Mouse (Mus musculus): ENCODE results near the gene Sppl3. TPM values are rescaled to one million over a fixed set of nuclear protein-coding genes. Genes with fewer than 3 reads are reported as not detected.
A peak's percentile ranks its signal among the peaks of the same experiment; 100 is the strongest.

Sppl3 gene
- polyA plus RNA-seq, 1 experiment from 2014 or later = 31.5 TPM

GRCm38 (mm10) chr5:114973131-114973530 is 37.8 kb upstream of the Sppl3 start:
- no peak overlapping the region for H3K4me2 ChIP-seq
- 0 out of 2 replicates have a peak, but pooled peaks cover 5% of the 10 kb centered on the region for H3K4me1 ChIP-seq
- no peak overlapping the region for H3K27ac ChIP-seq
- no peaks in the 10 kb centered on the region for H3K27me3 ChIP-seq (replicated peaks)
- ATAC-seq (ENCODE audit: insufficient read depth, low FRiP score, low read depth) = no peak
- no peaks in the 10 kb centered on the region for H3K9me3 ChIP-seq
- H3K36me3 ChIP-seq = no peaks in the 10 kb centered on the region
- no peak overlapping the region for H3K9ac ChIP-seq
- WGBS = 70% methylated on average over 8 of the region's 8 CpGs
- no peak overlapping the region for H3K4me3 ChIP-seq (replicated peaks)

- H3K4me2 ChIP-seq = no peak overlapping the region
- no peak overlapping the region for H3K4me3 ChIP-seq (replicated peaks)
- ATAC-seq (ENCODE audit: insufficient read depth, low FRiP score, low read depth) = no peak
- no peaks in the 10 kb centered on the region for H3K9me3 ChIP-seq
- H3K4me1 ChIP-seq = peaks cover 11% of the 10 kb centered on the region
- no peaks in the 10 kb centered on the region for H3K36me3 ChIP-seq
- no peaks in the 10 kb centered on the region for H3K27me3 ChIP-seq (replicated peaks)
- no peak overlapping the region for H3K9ac ChIP-seq
- H3K27ac ChIP-seq = no peak overlapping the region
These were observed 34.0 kb upstream of the Sppl3 start for GRCm38 (mm10) chr5:114976935-114977334.

GRCm38 (mm10) chr5:114978473-114978872 is 32.5 kb upstream of the Sppl3 start:
- no peak overlapping the region for H3K4me2 ChIP-seq
- H3K27ac ChIP-seq = no peak overlapping the region
- ATAC-seq (ENCODE audit: insufficient read depth, low FRiP score, low read depth) = no peak
- 56% methylated on average over 11 of the region's 11 CpGs for WGBS
- no peaks in the 10 kb centered on the region for H3K9me3 ChIP-seq
- H3K4me3 ChIP-seq (replicated peaks) = no peak overlapping the region
- no peaks in the 10 kb centered on the region for H3K36me3 ChIP-seq
- H3K4me1 ChIP-seq = peaks cover 11% of the 10 kb centered on the region
- no peak overlapping the region for H3K9ac ChIP-seq
- no peaks in the 10 kb centered on the region for H3K27me3 ChIP-seq (replicated peaks)

- 12% methylated on average over 6 of the region's 6 CpGs for WGBS
- Histone ChIP-seq H3K4me1 (peaks cover 11% of the 10 kb centered on the region), H3K4me2 (peak overlapping the region; percentile 87), H3K27ac (no peak overlapping the region), H3K9me3 (no peaks in the 10 kb centered on the region), H3K4me3 (replicated peaks) (peak overlapping the region; percentile 43), H3K9ac (no peak overlapping the region), H3K27me3 (replicated peaks) (no peaks in the 10 kb centered on the region), H3K36me3 (no peaks in the 10 kb centered on the region)
- no peak for ATAC-seq (ENCODE audit: insufficient read depth, low FRiP score, low read depth)
These were observed 32.1 kb upstream of the Sppl3 start for GRCm38 (mm10) chr5:114978888-114979249.

GRCm38 (mm10) chr5:114979250-114980121 is 31.5 kb upstream of the Sppl3 start:
- Histone ChIP-seq H3K4me3 (replicated peaks) (peak overlapping the region; percentile 43), H3K4me2 (peak overlapping the region; percentile 87), H3K36me3 (no peaks in the 10 kb centered on the region), H3K27me3 (replicated peaks) (no peaks in the 10 kb centered on the region), H3K4me1 (peaks cover 11% of the 10 kb centered on the region), H3K9me3 (no peaks in the 10 kb centered on the region), H3K27ac (peak overlapping the region; percentile 45), H3K9ac (no peak overlapping the region)
- 10% methylated on average over 32 of the region's 32 CpGs for WGBS
- peak; percentile 75; the same call in 1 of the 2 replicates for ATAC-seq (ENCODE audit: insufficient read depth, low FRiP score, low read depth)

- ATAC-seq (ENCODE audit: insufficient read depth, low FRiP score, low read depth) = no peak
- H3K9ac ChIP-seq = no peak overlapping the region
- H3K4me3 ChIP-seq (replicated peaks) = peak overlapping the region; percentile 43
- peak overlapping the region; percentile 87 for H3K4me2 ChIP-seq
- no peaks in the 10 kb centered on the region for H3K27me3 ChIP-seq (replicated peaks)
- H3K4me1 ChIP-seq = peaks cover 11% of the 10 kb centered on the region
- H3K9me3 ChIP-seq = no peaks in the 10 kb centered on the region
- WGBS = 36% methylated on average over 16 of the region's 16 CpGs
- no peaks in the 10 kb centered on the region for H3K36me3 ChIP-seq
- H3K27ac ChIP-seq = peak overlapping the region; percentile 45; the same call in 1 of the 2 replicates
These were observed 30.7 kb upstream of the Sppl3 start for GRCm38 (mm10) chr5:114980122-114980748.

- H3K36me3 ChIP-seq = no peaks in the 10 kb centered on the region
- H3K4me3 ChIP-seq (replicated peaks) = no peak overlapping the region
- ATAC-seq (ENCODE audit: insufficient read depth, low FRiP score, low read depth) = no peak
- H3K9ac ChIP-seq = no peak overlapping the region
- no peaks in the 10 kb centered on the region for H3K9me3 ChIP-seq
- peaks cover 11% of the 10 kb centered on the region for H3K4me1 ChIP-seq
- 55% methylated on average over 15 of the region's 15 CpGs for WGBS
- no peaks in the 10 kb centered on the region for H3K27me3 ChIP-seq (replicated peaks)
- H3K27ac ChIP-seq = no peak overlapping the region
- no peak overlapping the region for H3K4me2 ChIP-seq
These were observed 28.9 kb upstream of the Sppl3 start for GRCm38 (mm10) chr5:114982001-114982400.

- Histone ChIP-seq H3K9ac (no peak overlapping the region), H3K4me1 (0 out of 2 replicates have a peak, but pooled peaks cover 2% of the 10 kb centered on the region), H3K9me3 (no peaks in the 10 kb centered on the region), H3K27ac (no peak overlapping the region), H3K4me3 (replicated peaks) (no peak overlapping the region), H3K27me3 (replicated peaks) (no peaks in the 10 kb centered on the region), H3K4me2 (no peak overlapping the region), H3K36me3 (no peaks in the 10 kb centered on the region)
- no peak for ATAC-seq (ENCODE audit: insufficient read depth, low FRiP score, low read depth)
These were observed 25.9 kb upstream of the Sppl3 start for GRCm38 (mm10) chr5:114985074-114985473.

- Histone ChIP-seq H3K9ac (no peak overlapping the region), H3K36me3 (no peaks in the 10 kb centered on the region), H3K27me3 (replicated peaks) (no peaks in the 10 kb centered on the region), H3K27ac (no peak overlapping the region), H3K4me2 (no peak overlapping the region), H3K9me3 (no peaks in the 10 kb centered on the region), H3K4me3 (replicated peaks) (no peak overlapping the region), H3K4me1 (no peaks in the 10 kb centered on the region)
- 77% methylated on average over 16 of the region's 16 CpGs for WGBS
- no peak for ATAC-seq (ENCODE audit: insufficient read depth, low FRiP score, low read depth)
These were observed 14.5 kb upstream of the Sppl3 start for GRCm38 (mm10) chr5:114996447-114996846.

- Histone ChIP-seq H3K4me3 (replicated peaks) (no peak overlapping the region), H3K36me3 (no peaks in the 10 kb centered on the region), H3K4me2 (no peak overlapping the region), H3K27me3 (replicated peaks) (no peaks in the 10 kb centered on the region), H3K9ac (no peak overlapping the region), H3K4me1 (no peaks in the 10 kb centered on the region), H3K27ac (no peak overlapping the region), H3K9me3 (no peaks in the 10 kb centered on the region)
- 64% methylated on average over 6 of the region's 6 CpGs for WGBS
- ATAC-seq (ENCODE audit: insufficient read depth, low FRiP score, low read depth) = no peak
These were observed 13.6 kb upstream of the Sppl3 start for GRCm38 (mm10) chr5:114997327-114997726.

GRCm38 (mm10) chr5:115000503-115000902 is 10.4 kb upstream of the Sppl3 start:
- 0 out of 2 replicates have a peak, but pooled peaks have one; percentile 41 for ATAC-seq (ENCODE audit: insufficient read depth, low FRiP score, low read depth)
- no peaks in the 10 kb centered on the region for H3K27me3 ChIP-seq (replicated peaks)
- H3K36me3 ChIP-seq = no peaks in the 10 kb centered on the region
- H3K4me3 ChIP-seq (replicated peaks) = no peak overlapping the region
- no peak overlapping the region for H3K9ac ChIP-seq
- no peak overlapping the region for H3K4me2 ChIP-seq
- WGBS = 58% methylated on average over 2 of the region's 2 CpGs
- H3K27ac ChIP-seq = peak overlapping the region; percentile 69
- H3K4me1 ChIP-seq = no peaks in the 10 kb centered on the region
- no peaks in the 10 kb centered on the region for H3K9me3 ChIP-seq

- H3K9me3 ChIP-seq = no peaks in the 10 kb centered on the region
- H3K27ac ChIP-seq = peak overlapping the region; percentile 69; the same call in 1 of the 2 replicates
- ATAC-seq (ENCODE audit: insufficient read depth, low FRiP score, low read depth) = no peak
- WGBS = 68% methylated on average over 8 of the region's 8 CpGs
- H3K4me2 ChIP-seq = no peak overlapping the region
- H3K36me3 ChIP-seq = no peaks in the 10 kb centered on the region
- no peaks in the 10 kb centered on the region for H3K4me1 ChIP-seq
- H3K27me3 ChIP-seq (replicated peaks) = no peaks in the 10 kb centered on the region
- H3K4me3 ChIP-seq (replicated peaks) = no peak overlapping the region
- H3K9ac ChIP-seq = no peak overlapping the region
These were observed 9.5 kb upstream of the Sppl3 start for GRCm38 (mm10) chr5:115001464-115001863.

Data from stomach, embryonic 15.5 days (tissue).